Mouse (Mus musculus) bone marrow, adult 2 months (tissue): ENCODE measurements around the gene Celf6.

Experiments
- CTCF ChIP-seq: fragments of 200-500 bp; IDR thresholded peaks from 2 replicates; pipeline ENCODE4 v1.5.1; 2011; ENCODE audit warnings: low read length, control low read depth; ENCODE audit not compliant: control insufficient read depth, insufficient read depth
- POLR2A ChIP-seq: fragments of 200-500 bp; IDR thresholded peaks from 2 replicates; pipeline ENCODE4 v1.6.1; 2011; ENCODE audit warnings: low read depth, mild to moderate bottlenecking, control low read depth, low read length, borderline replicate concordance; ENCODE audit not compliant: control insufficient read depth

DNA sequence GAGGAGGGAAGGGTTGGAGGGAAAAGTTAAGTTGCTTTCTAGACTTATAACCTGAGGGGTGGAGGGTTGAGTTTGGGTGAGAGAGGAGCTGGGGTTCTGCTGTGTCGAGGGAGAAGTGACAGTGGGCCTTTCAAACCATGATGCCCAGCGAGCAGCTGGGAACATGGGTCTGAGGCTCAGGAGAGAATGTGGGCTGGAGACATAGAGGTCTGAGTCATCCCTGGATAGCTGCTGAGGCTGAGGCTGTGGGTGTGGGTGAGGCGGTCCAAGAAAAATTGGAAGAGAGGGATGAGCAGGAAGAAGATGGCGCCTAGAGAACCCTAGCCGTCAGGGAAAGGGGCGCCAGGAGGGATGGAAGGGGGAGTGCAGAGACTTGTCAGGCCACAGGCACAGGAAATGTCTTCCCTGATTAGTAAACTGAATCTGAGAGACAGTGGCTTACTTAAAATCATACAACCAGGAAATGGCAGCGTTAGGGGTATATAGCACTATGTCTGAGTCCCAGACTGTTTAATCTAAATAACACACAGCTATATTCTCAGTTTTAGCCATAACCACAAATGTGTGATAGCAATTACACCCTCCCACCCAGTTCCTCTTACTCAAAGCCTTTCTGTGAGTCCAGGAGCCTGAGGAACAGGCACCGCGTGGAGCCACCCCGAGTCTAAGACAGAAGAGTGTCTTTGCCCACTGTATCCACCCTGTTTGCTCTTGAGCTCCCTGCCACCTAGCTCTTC is 12.2 kb downstream of the Celf6 start:
- TF ChIP-seq POLR2A (no peak), CTCF (no peak)
